Mouse (Mus musculus): ENCODE measurements around the gene Ptpn13.

Gene Ptpn13

GRCm38 (mm10) chr5:103424678-103425319, at the start of gene Ptpn13:
Ptpn13 (plus strand) TSS chr5:103425192.
- in situ Hi-C loops (cut with MboI; ENCODE audit: low pct_unique_long_range_greater_than_20kb in 1 of 2, low sequenced_read_pairs in 2 of 2, unreplicated experiment in 1 of 2), result no loop called here

- in situ Hi-C loops (cut with MboI; ENCODE audit: low pct_unique_long_range_greater_than_20kb in 1 of 2, low sequenced_read_pairs in 2 of 2, unreplicated experiment in 1 of 2), result no loop called here
Measured at GRCm38 (mm10) chr5:103375226-103375625, 49.8 kb upstream of the Ptpn13 start.

GRCm38 (mm10) chr5:103376354-103377295, 48.4 kb upstream of the Ptpn13 start:
- in situ Hi-C loops (cut with MboI; ENCODE audit: low pct_unique_long_range_greater_than_20kb in 1 of 2, low sequenced_read_pairs in 2 of 2, unreplicated experiment in 1 of 2), result no loop called here

- in situ Hi-C loops (cut with MboI; ENCODE audit: low pct_unique_long_range_greater_than_20kb in 1 of 2, low sequenced_read_pairs in 2 of 2, unreplicated experiment in 1 of 2), result no loop called here
Measured at GRCm38 (mm10) chr5:103377493-103378130, 47.4 kb upstream of the Ptpn13 start.

- in situ Hi-C loops (cut with MboI; ENCODE audit: low pct_unique_long_range_greater_than_20kb in 1 of 2, low sequenced_read_pairs in 2 of 2, unreplicated experiment in 1 of 2), result no loop called here
Measured at GRCm38 (mm10) chr5:103380785-103381527, 44.0 kb upstream of the Ptpn13 start.

GRCm38 (mm10) chr5:103382951-103383350, 42.0 kb upstream of the Ptpn13 start:
- in situ Hi-C loops (cut with MboI; ENCODE audit: low pct_unique_long_range_greater_than_20kb in 1 of 2, low sequenced_read_pairs in 2 of 2, unreplicated experiment in 1 of 2), result no loop called here

- in situ Hi-C loops (cut with MboI; ENCODE audit: low pct_unique_long_range_greater_than_20kb in 1 of 2, low sequenced_read_pairs in 2 of 2, unreplicated experiment in 1 of 2), result no loop called here
Measured at GRCm38 (mm10) chr5:103384021-103384420, 41.0 kb upstream of the Ptpn13 start.

GRCm38 (mm10) chr5:103387540-103388026, 37.4 kb upstream of the Ptpn13 start:
- in situ Hi-C loops (cut with MboI; ENCODE audit: low pct_unique_long_range_greater_than_20kb in 1 of 2, low sequenced_read_pairs in 2 of 2, unreplicated experiment in 1 of 2), result no loop called here

- in situ Hi-C loops (cut with MboI; ENCODE audit: low pct_unique_long_range_greater_than_20kb in 1 of 2, low sequenced_read_pairs in 2 of 2, unreplicated experiment in 1 of 2), result no loop called here
Measured at GRCm38 (mm10) chr5:103389415-103389814, 35.6 kb upstream of the Ptpn13 start.

GRCm38 (mm10) chr5:103393220-103393619, 31.8 kb upstream of the Ptpn13 start:
- in situ Hi-C loops (cut with MboI; ENCODE audit: low pct_unique_long_range_greater_than_20kb in 1 of 2, low sequenced_read_pairs in 2 of 2, unreplicated experiment in 1 of 2), result no loop called here

GRCm38 (mm10) chr5:103393752-103394151, 31.2 kb upstream of the Ptpn13 start:
- in situ Hi-C loops (cut with MboI; ENCODE audit: low pct_unique_long_range_greater_than_20kb in 1 of 2, low sequenced_read_pairs in 2 of 2, unreplicated experiment in 1 of 2), result no loop called here

- in situ Hi-C loops (cut with MboI; ENCODE audit: low pct_unique_long_range_greater_than_20kb in 1 of 2, low sequenced_read_pairs in 2 of 2, unreplicated experiment in 1 of 2), result no loop called here
Measured at GRCm38 (mm10) chr5:103395683-103396082, 29.3 kb upstream of the Ptpn13 start.

- in situ Hi-C loops (cut with MboI; ENCODE audit: low pct_unique_long_range_greater_than_20kb in 1 of 2, low sequenced_read_pairs in 2 of 2, unreplicated experiment in 1 of 2), result no loop called here
Measured at GRCm38 (mm10) chr5:103397429-103397828, 27.6 kb upstream of the Ptpn13 start.

GRCm38 (mm10) chr5:103404213-103404968, 20.6 kb upstream of the Ptpn13 start:
- in situ Hi-C loops (cut with MboI; ENCODE audit: low pct_unique_long_range_greater_than_20kb in 1 of 2, low sequenced_read_pairs in 2 of 2, unreplicated experiment in 1 of 2), result no loop called here

- in situ Hi-C loops (cut with MboI; ENCODE audit: low pct_unique_long_range_greater_than_20kb in 1 of 2, low sequenced_read_pairs in 2 of 2, unreplicated experiment in 1 of 2), result no loop called here
Measured at GRCm38 (mm10) chr5:103405921-103406320, 19.1 kb upstream of the Ptpn13 start.

GRCm38 (mm10) chr5:103412020-103412747, 12.8 kb upstream of the Ptpn13 start:
- in situ Hi-C loops (cut with MboI; ENCODE audit: low pct_unique_long_range_greater_than_20kb in 1 of 2, low sequenced_read_pairs in 2 of 2, unreplicated experiment in 1 of 2), result no loop called here

GRCm38 (mm10) chr5:103414542-103414941, 10.4 kb upstream of the Ptpn13 start:
- in situ Hi-C loops (cut with MboI; ENCODE audit: low pct_unique_long_range_greater_than_20kb in 1 of 2, low sequenced_read_pairs in 2 of 2, unreplicated experiment in 1 of 2), result no loop called here

Measured in mouse embryonic stem cell (cell line).